Comparison of ENCODE assay signal across 10 mouse cellular contexts in the genomic region with DNA sequence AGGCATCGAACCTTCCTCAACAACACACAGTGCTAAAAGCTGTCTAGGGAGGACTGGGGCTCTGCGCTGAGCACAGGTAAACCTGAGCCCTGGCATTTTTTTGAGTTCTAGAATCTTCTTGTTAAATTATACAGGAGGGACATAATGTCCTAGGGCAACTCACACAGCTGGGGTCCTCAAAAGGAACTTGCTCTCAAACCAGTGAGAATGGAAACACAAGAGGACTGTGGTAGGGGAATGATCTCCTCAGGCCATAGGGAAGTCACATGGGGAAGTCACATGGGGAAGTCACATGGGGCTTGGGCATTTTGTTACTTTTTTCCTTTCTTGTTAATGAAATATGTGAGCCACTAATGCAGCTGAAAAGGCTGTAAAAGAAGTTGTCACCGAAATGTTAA.
DNase-seq lines count a peak whose midpoint lies in the region; ATAC-seq lines count a peak whose summit lies in the region.
"Had no signal": no experiment of that assay in that cellular context is flagged by ENCODE, and none has a peak within 500 bp of the region (broad histone marks: within the 10 kb centered on the region; RNA-seq: fewer than 3 reads in every experiment).

No protein-coding gene starts in this region.

- DNase-seq in heart, adult 11 months = peak; percentile 88
- DNase-seq in heart, postnatal 14 days = no peak
- peak; percentile 24 for DNase-seq in retina, postnatal 1 day
- no peak for DNase-seq in retina, embryonic 14.5 days (ENCODE audit: low spot score)
- DNase-seq in splenic B cell, adult 2 months (ENCODE audit: low read depth, low spot score) = peak; percentile 16
- no peak for DNase-seq in left cerebral cortex, postnatal 36 days (ENCODE audit: low spot score in 2 of 2)
- no peak for DNase-seq in urinary bladder, postnatal 36 days (ENCODE audit: low spot score in 2 of 2)
- DNase-seq: heart, postnatal 36 days had no signal

- H3K4me1 ChIP-seq in hindbrain, embryonic 15.5 days (replicated peaks) = peaks cover 43% of the 10 kb centered on the region

- no peak overlapping the region for H3K27ac ChIP-seq in hindbrain, embryonic 15.5 days (replicated peaks)
- H3K27ac ChIP-seq: limb, embryonic 15.5 days had no signal

- no peaks in the 10 kb centered on the region for H3K36me3 ChIP-seq in hindbrain, embryonic 15.5 days
- H3K36me3 ChIP-seq in splenic B cell, adult 2 months (ENCODE audit: control insufficient read depth, insufficient read depth, low read length, poor library complexity, severe bottlenecking) = no peaks in the 10 kb centered on the region
- H3K36me3 ChIP-seq: limb, embryonic 15.5 days had no signal

- WGBS in hindbrain, embryonic 15.5 days = 38% methylated on average over 3 of the region's 3 CpGs

- intact Hi-C loops in heart, postnatal 14 days (cut with DNase I) = loop anchor here (5.0 kb wide), 1 partner anchor 80 kb away; no protein-coding TSS in a partner anchor
- intact Hi-C loops in left cerebral cortex, postnatal 36 days (cut with DNase I) = loop anchor here (5.0 kb wide), 1 partner anchor 120 kb away; no protein-coding TSS in a partner anchor

- H3K4me2 ChIP-seq in hindbrain, embryonic 15.5 days = no peak overlapping the region
- H3K4me2 ChIP-seq: limb, embryonic 15.5 days had no signal

- ATAC-seq in hindbrain, embryonic 15.5 days (ENCODE audit: low FRiP score, low read depth) = 0 out of 2 replicates have a peak, but pooled peaks have one; percentile 16

- H3K4me3 ChIP-seq in hindbrain, embryonic 15.5 days = no peak overlapping the region
- H3K4me3 ChIP-seq: limb, embryonic 15.5 days had no signal

- H3K9ac ChIP-seq in hindbrain, embryonic 15.5 days = no peak overlapping the region
- H3K9ac ChIP-seq: limb, embryonic 15.5 days had no signal

- H3K9me3 ChIP-seq in hindbrain, embryonic 15.5 days = no peaks in the 10 kb centered on the region
- H3K9me3 ChIP-seq: limb, embryonic 15.5 days had no signal

- H3K27me3 ChIP-seq in hindbrain, embryonic 15.5 days = no peaks in the 10 kb centered on the region
- H3K27me3 ChIP-seq in splenic B cell, adult 2 months (ENCODE audit: control insufficient read depth, insufficient read depth, low read length, poor library complexity, severe bottlenecking) = no peaks in the 10 kb centered on the region
- H3K27me3 ChIP-seq: limb, embryonic 15.5 days had no signal

Comparison
In these comparisons a context has a peak if more than half of its experiments do, and no peak if none do; other contexts are left out.
1. DNase-seq: peak in heart, adult 11 months (single experiment), retina, postnatal 1 day (single experiment) and splenic B cell, adult 2 months (single experiment); none in heart, postnatal 14 days (0 of 2), retina, embryonic 14.5 days (single experiment), left cerebral cortex, postnatal 36 days (0 of 2) and urinary bladder, postnatal 36 days (0 of 2).